9 mouse cellular contexts compared by ENCODE assay signal in the genomic region with DNA sequence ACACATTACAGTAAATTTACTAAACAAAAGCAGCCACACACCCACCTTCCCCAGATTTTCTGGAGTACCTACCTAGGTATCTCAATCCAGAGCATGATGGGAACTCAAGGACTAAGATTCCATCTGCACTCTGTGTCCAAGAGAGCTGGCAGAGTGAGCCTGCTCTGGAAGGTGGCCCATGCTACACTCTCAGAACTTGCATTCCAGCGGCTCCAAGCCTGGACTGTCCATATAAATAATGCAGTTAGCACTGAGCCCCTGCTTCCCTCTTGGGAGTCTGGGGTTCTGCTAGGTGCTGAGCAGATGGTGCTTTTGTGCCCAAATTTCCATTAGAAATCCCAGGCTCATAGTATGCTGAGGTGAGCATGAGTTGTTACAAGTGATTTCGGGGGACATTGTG. TPM values are rescaled to one million over a fixed set of nuclear protein-coding genes. Genes with fewer than 3 reads are reported as not detected.
DNase-seq lines count a peak whose midpoint lies in the region; ATAC-seq and TF ChIP-seq lines count a peak whose summit lies in the region.
"Had no signal": no experiment of that assay in that cellular context is flagged by ENCODE, and none has a peak within 500 bp of the region (broad histone marks: within the 10 kb centered on the region; RNA-seq: fewer than 3 reads in every experiment).

No protein-coding gene starts in this region.

- H3K4me1 ChIP-seq in lung, embryonic 14.5 days (ENCODE audit: insufficient read depth) = peaks cover 7% of the 10 kb centered on the region; the same call in 1 of the 2 replicates
- peaks cover 9% of the 10 kb centered on the region; the same call in 1 of the 2 replicates for H3K4me1 ChIP-seq in lung, postnatal 0 days (ENCODE audit: insufficient read depth, low read depth, low read length)
- peaks cover 15% of the 10 kb centered on the region for H3K4me1 ChIP-seq in heart, postnatal 0 days (ENCODE audit: control insufficient read depth, insufficient read depth)
- H3K4me1 ChIP-seq in stomach, embryonic 14.5 days (ENCODE audit: control insufficient read depth, insufficient read depth, low read length) = peaks cover 16% of the 10 kb centered on the region
- H3K4me1 ChIP-seq in thymus, adult 2 months (replicated peaks; ENCODE audit: control insufficient read depth, insufficient read depth, low read length) = no peaks in the 10 kb centered on the region

- H3K4me3 ChIP-seq in lung, embryonic 14.5 days (ENCODE audit: low read depth, low read length) = no peak overlapping the region
- H3K4me3 ChIP-seq in lung, postnatal 0 days (ENCODE audit: low read depth, low read length) = no peak overlapping the region
- H3K4me3 ChIP-seq in heart, postnatal 0 days (ENCODE audit: low read depth, low read length) = no peak overlapping the region
- H3K4me3 ChIP-seq in stomach, embryonic 14.5 days (ENCODE audit: low read depth, low read length) = no peak overlapping the region
- no peak overlapping the region for H3K4me3 ChIP-seq in thymus, adult 2 months (ENCODE audit: control insufficient read depth, insufficient read depth, low read length)
- H3K4me3 ChIP-seq: embryonic facial prominence, embryonic 15.5 days had no signal

- no peak overlapping the region for H3K9ac ChIP-seq in lung, embryonic 14.5 days
- H3K9ac ChIP-seq in lung, postnatal 0 days (replicated peaks; ENCODE audit: low read depth) = no peak overlapping the region
- no peak overlapping the region; the same call in 1 of the 2 replicates for H3K9ac ChIP-seq in heart, postnatal 0 days (replicated peaks; ENCODE audit: low read depth, low read length)
- no peak overlapping the region for H3K9ac ChIP-seq in stomach, embryonic 14.5 days (replicated peaks; ENCODE audit: low read depth, low read length)
- H3K9ac ChIP-seq: embryonic facial prominence, embryonic 15.5 days had no signal

- no peak overlapping the region for H3K27ac ChIP-seq in lung, embryonic 14.5 days (ENCODE audit: low read depth)
- no peak overlapping the region for H3K27ac ChIP-seq in lung, postnatal 0 days (ENCODE audit: low read length)
- H3K27ac ChIP-seq in heart, postnatal 0 days (ENCODE audit: low read depth) = peak overlapping the region; percentile 68
- H3K27ac ChIP-seq in stomach, embryonic 14.5 days (ENCODE audit: low read length) = peak overlapping the region; percentile 64; the same call in 1 of the 2 replicates
- H3K27ac ChIP-seq in thymus, adult 2 months (ENCODE audit: control insufficient read depth, insufficient read depth, low read length) = no peak overlapping the region
- H3K27ac ChIP-seq: embryonic facial prominence, embryonic 15.5 days had no signal

- TF ChIP-seq CTCF in lung, embryonic 14.5 days (IDR thresholded peaks at IDR 0.05; ENCODE audit: low read depth) = no peak
- no peak for TF ChIP-seq CTCF in lung, postnatal 0 days (IDR thresholded peaks at IDR 0.05)
- TF ChIP-seq CTCF in heart, postnatal 0 days (IDR thresholded peaks at IDR 0.05; ENCODE audit: low read depth) = no peak
- no peak for TF ChIP-seq CTCF in thymus, adult 2 months (IDR thresholded peaks at IDR 0.05; ENCODE audit: borderline replicate concordance, control insufficient read depth, extremely low read depth, insufficient read depth, low read length, poor library complexity)

- no peaks in the 10 kb centered on the region for H3K9me3 ChIP-seq in lung, embryonic 14.5 days (ENCODE audit: low read depth, low read length)
- H3K9me3 ChIP-seq in lung, postnatal 0 days (ENCODE audit: low read length) = no peaks in the 10 kb centered on the region
- H3K9me3 ChIP-seq in heart, postnatal 0 days (replicated peaks; ENCODE audit: control insufficient read depth, low read length) = no peaks in the 10 kb centered on the region
- H3K9me3 ChIP-seq in stomach, embryonic 14.5 days (ENCODE audit: control insufficient read depth, low read depth, low read length) = no peaks in the 10 kb centered on the region
- H3K9me3 ChIP-seq: embryonic facial prominence, embryonic 15.5 days had no signal

- TF ChIP-seq POLR2A in thymus, adult 2 months (IDR thresholded peaks at IDR 0.05; ENCODE audit: control insufficient read depth, extremely low read depth, insufficient read depth, low read length, poor library complexity) = no peak

- H3K4me2 ChIP-seq in lung, embryonic 14.5 days = no peak overlapping the region
- H3K4me2 ChIP-seq in lung, postnatal 0 days (replicated peaks; ENCODE audit: low read depth, low read length) = no peak overlapping the region
- H3K4me2 ChIP-seq in heart, postnatal 0 days (ENCODE audit: low read depth, low read length) = peak overlapping the region; percentile 8; the same call in 1 of the 2 replicates
- no peak overlapping the region for H3K4me2 ChIP-seq in stomach, embryonic 14.5 days (replicated peaks; ENCODE audit: low read depth, low read length)
- H3K4me2 ChIP-seq: embryonic facial prominence, embryonic 15.5 days had no signal

- ATAC-seq in frontal cortex, adult (ENCODE audit: low TSS enrichment) = 0 out of 2 replicates have a peak, but pooled peaks have one; percentile 13
- ATAC-seq in lung, embryonic 14.5 days (ENCODE audit: insufficient read depth) = no peak
- no peak; the same call in 1 of the 2 replicates for ATAC-seq in lung, postnatal 0 days
- ATAC-seq in heart, postnatal 0 days (ENCODE audit: insufficient read depth, low read depth) = peak; percentile 72
- peak; percentile 63; the same call in 1 of the 2 replicates for ATAC-seq in stomach, embryonic 14.5 days (ENCODE audit: insufficient number of reproducible peaks, insufficient read depth, low FRiP score, low read depth)

- 64% methylated on average over 2 of the region's 2 CpGs for WGBS in lung, embryonic 14.5 days
- 60% methylated on average over 2 of the region's 2 CpGs for WGBS in lung, postnatal 0 days
- WGBS in heart, postnatal 0 days = 28% methylated on average over 2 of the region's 2 CpGs
- 44% methylated on average over 2 of the region's 2 CpGs for WGBS in stomach, embryonic 14.5 days
- 94% methylated on average over 2 of the region's 2 CpGs for WGBS in thymus, adult 2 months

- H3K36me3 ChIP-seq in lung, embryonic 14.5 days (ENCODE audit: insufficient read depth) = no peaks in the 10 kb centered on the region
- H3K36me3 ChIP-seq in lung, postnatal 0 days (ENCODE audit: insufficient read depth, low read length) = no peaks in the 10 kb centered on the region
- H3K36me3 ChIP-seq in heart, postnatal 0 days (replicated peaks; ENCODE audit: control insufficient read depth, insufficient read depth, low read length) = 0 out of 2 replicates have a peak, but pooled peaks cover 8% of the 10 kb centered on the region
- H3K36me3 ChIP-seq in stomach, embryonic 14.5 days (ENCODE audit: control insufficient read depth, insufficient read depth, low read length) = no peaks in the 10 kb centered on the region
- H3K36me3 ChIP-seq in thymus, adult 2 months (ENCODE audit: control insufficient read depth, insufficient read depth, low read length) = no peaks in the 10 kb centered on the region
- H3K36me3 ChIP-seq: embryonic facial prominence, embryonic 15.5 days had no signal

- no peak for DNase-seq in frontal cortex, postnatal 10 days (ENCODE audit: low spot score in 2 of 2)
- peak; percentile 37 for DNase-seq in lung, embryonic 14.5 days
- DNase-seq in lung, postnatal 0 days (ENCODE audit: low spot score) = no peak
- DNase-seq in heart, postnatal 0 days (ENCODE audit: low spot score) = peak; percentile 60
- DNase-seq in left cerebral cortex, adult 9 months (ENCODE audit: low spot score in 2 of 2) = no peak
- DNase-seq in thymus, adult 2 months = no peak

- no peak for TF ChIP-seq EP300 in lung, postnatal 0 days (IDR thresholded peaks at IDR 0.05)
- TF ChIP-seq EP300 in heart, postnatal 0 days (IDR thresholded peaks at IDR 0.05; ENCODE audit: low read depth) = no peak

- no peaks in the 10 kb centered on the region for H3K27me3 ChIP-seq in lung, embryonic 14.5 days (ENCODE audit: insufficient read depth, low read length)
- no peaks in the 10 kb centered on the region for H3K27me3 ChIP-seq in lung, postnatal 0 days (replicated peaks; ENCODE audit: insufficient read depth, low read length)
- H3K27me3 ChIP-seq in heart, postnatal 0 days (ENCODE audit: control insufficient read depth, insufficient read depth, low read length) = no peaks in the 10 kb centered on the region
- H3K27me3 ChIP-seq in stomach, embryonic 14.5 days (ENCODE audit: control insufficient read depth, insufficient read depth, low read length) = no peaks in the 10 kb centered on the region
- no peaks in the 10 kb centered on the region for H3K27me3 ChIP-seq in thymus, adult 2 months (ENCODE audit: control insufficient read depth, insufficient read depth, low read length)
- H3K27me3 ChIP-seq: embryonic facial prominence, embryonic 15.5 days had no signal

RNA-seq across cellular contexts. Expression of gene Gnaq, which starts 28.1 kb away (rescaled TPM):
- polyA plus RNA-seq in lung, embryonic 14.5 days (2014; fragmentation: Nextera tagmentation; extraction: Ambion mirVana) = 15.9 and 16.1 TPM in 2 replicates
- 27.6 and 30.2 TPM in 2 replicates for polyA plus RNA-seq in lung, postnatal 0 days (2015; fragmentation: Nextera tagmentation; extraction: Ambion mirVana)
- 24.6 and 27.0 TPM in 2 replicates for total RNA-seq in heart, postnatal 0 days (2014; rRNA removed; ENCODE audit: low replicate concordance)
- 11.9 and 12.7 TPM in 2 replicates for polyA plus RNA-seq in heart, postnatal 0 days (2015; fragmentation: Nextera tagmentation; extraction: Ambion mirVana)
- polyA plus RNA-seq in stomach, embryonic 14.5 days (2014; fragmentation: Nextera tagmentation; extraction: Ambion mirVana) = 22.6 and 23.3 TPM in 2 replicates
- 7.7 and 8.1 TPM in 2 replicates for polyA plus RNA-seq in thymus, adult 2 months (2012; rRNA removed)

Comparison
In these comparisons a context has a peak if more than half of its experiments do, and no peak if none do; other contexts are left out.
1. DNase-seq: peak in lung, embryonic 14.5 days (single experiment) and heart, postnatal 0 days (single experiment); none in frontal cortex, postnatal 10 days (0 of 2), lung, postnatal 0 days (single experiment), left cerebral cortex, adult 9 months (0 of 2) and thymus, adult 2 months (single experiment).
2. ATAC-seq: peak in frontal cortex, adult (single experiment), heart, postnatal 0 days (single experiment) and stomach, embryonic 14.5 days (single experiment); none in lung, embryonic 14.5 days (single experiment) and lung, postnatal 0 days (single experiment).
3. H3K27ac ChIP-seq: peak in heart, postnatal 0 days (single experiment) and stomach, embryonic 14.5 days (single experiment); none in lung, embryonic 14.5 days (single experiment), lung, postnatal 0 days (single experiment) and thymus, adult 2 months (single experiment).